In genomic region chr12:25360726-25361125, GRCm38 (mm10) we compare ENCODE assay signal across 27 mouse cellular contexts.
"Had no signal": no experiment of that assay in that cellular context is flagged by ENCODE, and none has a peak within 500 bp of the region (broad histone marks: within the 10 kb centered on the region; RNA-seq: fewer than 3 reads in every experiment).

No protein-coding gene starts in this region.

- H3K4me3 ChIP-seq: gastrocnemius, adult 2 months; heart, embryonic 10.5 days; heart, embryonic 12.5 days; hindbrain, embryonic 10.5 days; hindbrain, embryonic 12.5 days; kidney, embryonic 15.5 days; layer of hippocampus, adult 2 months; limb, embryonic 13.5 days; limb, embryonic 15.5 days; liver, embryonic 13.5 days had no signal

- H3K9ac ChIP-seq: heart, embryonic 12.5 days; hindbrain, embryonic 12.5 days; hindbrain, embryonic 14.5 days; kidney, embryonic 15.5 days; limb, embryonic 13.5 days; limb, embryonic 15.5 days; liver, embryonic 13.5 days had no signal

- ATAC-seq: hindbrain, embryonic 16.5 days; intestine, embryonic 16.5 days had no signal

- H3K36me3 ChIP-seq: heart, embryonic 10.5 days; heart, embryonic 12.5 days; hindbrain, embryonic 10.5 days; hindbrain, embryonic 12.5 days; kidney, embryonic 15.5 days; limb, embryonic 13.5 days; limb, embryonic 15.5 days; liver, embryonic 13.5 days had no signal

- H3K4me2 ChIP-seq: heart, embryonic 12.5 days; hindbrain, embryonic 12.5 days; hindbrain, embryonic 14.5 days; kidney, embryonic 15.5 days; limb, embryonic 13.5 days; limb, embryonic 15.5 days; liver, embryonic 11.5 days; liver, embryonic 13.5 days had no signal

- H3K9me3 ChIP-seq: heart, embryonic 10.5 days; heart, embryonic 12.5 days; hindbrain, embryonic 10.5 days; hindbrain, embryonic 12.5 days; kidney, embryonic 15.5 days; limb, embryonic 13.5 days; limb, embryonic 15.5 days; liver, embryonic 13.5 days had no signal

- H3K27ac ChIP-seq: gastrocnemius, adult 2 months; heart, embryonic 10.5 days; hindbrain, embryonic 10.5 days; hindbrain, embryonic 12.5 days; hindbrain, embryonic 14.5 days; kidney, embryonic 15.5 days; kidney, postnatal 0 days; layer of hippocampus, adult 2 months; limb, embryonic 13.5 days; limb, embryonic 15.5 days; liver, embryonic 13.5 days had no signal

- DNase-seq: gastrocnemius, adult 2 months; gastrocnemius, postnatal 10 days; gastrocnemius, postnatal 25 days; heart, adult 18-20 months; heart, postnatal 10 days; heart, postnatal 4 days; kidney, adult 11 months; kidney, adult 2 months; kidney, adult 9 months; kidney, postnatal 4 days; layer of hippocampus, adult 9-11 months; layer of hippocampus, postnatal 36 days; left cerebral cortex, postnatal 4 days; liver, embryonic 13.5 days had no signal

- H3K4me1 ChIP-seq: hindbrain, embryonic 12.5 days; limb, embryonic 13.5 days; limb, embryonic 15.5 days; liver, embryonic 13.5 days had no signal

- H3K27me3 ChIP-seq: heart, embryonic 12.5 days; hindbrain, embryonic 12.5 days; kidney, embryonic 15.5 days; limb, embryonic 13.5 days; limb, embryonic 15.5 days; liver, embryonic 13.5 days had no signal
